Mouse (Mus musculus) CH12.LX (cell line): ENCODE measurements around the gene Ptprk.

Source experiments
- BHLHE40 ChIP-seq: IDR thresholded peaks from 2 replicates; pipeline ENCODE4 v1.6.1; 2011; ENCODE audit warnings: mild to moderate bottlenecking, low read depth, low read length, improper control_type of control experiment
- CTCF ChIP-seq, 2 experiments: IDR thresholded peaks in 1 of 2; conservative IDR thresholded peaks in 1 of 2; 2 replicates each; pipeline ENCODE4 v1.5.1; 2011 to 2012; ENCODE audit warnings: low read depth in 2 of 2, low read length in 2 of 2, improper control_type of control experiment in 1 of 2, inconsistent platforms in 1 of 2, mild to moderate bottlenecking in 1 of 2, moderate library complexity in 1 of 2
- ELF1 ChIP-seq: IDR thresholded peaks from 2 replicates; pipeline ENCODE4 v1.6.1; 2014; ENCODE audit warnings: low read depth, mild to moderate bottlenecking, inconsistent platforms, low read length, improper control_type of control experiment
- EP300 ChIP-seq: IDR thresholded peaks from 2 replicates; pipeline ENCODE4 v1.6.1; 2011; ENCODE audit warnings: low read length, improper control_type of control experiment
- HCFC1 ChIP-seq: IDR thresholded peaks from 2 replicates; pipeline ENCODE4 v1.6.1; 2012; ENCODE audit warnings: low read depth, mild to moderate bottlenecking, inconsistent platforms, low read length, improper control_type of control experiment
- JUND ChIP-seq: conservative IDR thresholded peaks from 2 replicates; pipeline ENCODE4 v1.6.1; 2011; ENCODE audit warnings: low read depth, low read length, improper control_type of control experiment
- MAFK ChIP-seq: IDR thresholded peaks from 2 replicates; pipeline ENCODE4 v1.6.1; 2011; ENCODE audit warnings: low read length, improper control_type of control experiment; ENCODE audit not compliant: insufficient replicate concordance
- MAX ChIP-seq: IDR thresholded peaks from 2 replicates; pipeline ENCODE4 v1.6.1; 2011; ENCODE audit warnings: low read length, improper control_type of control experiment
- MAZ ChIP-seq: IDR thresholded peaks from 2 replicates; pipeline ENCODE4 v1.6.1; 2012; ENCODE audit warnings: low read depth, mild to moderate bottlenecking, inconsistent platforms, low read length, improper control_type of control experiment, moderate library complexity
- MXI1 ChIP-seq: IDR thresholded peaks from 2 replicates; pipeline ENCODE4 v1.6.1; 2011; ENCODE audit warnings: mild to moderate bottlenecking, low read depth, low read length, improper control_type of control experiment
- POLR2A ChIP-seq: IDR thresholded peaks from 2 replicates; pipeline ENCODE4 v1.6.1; 2011; ENCODE audit warnings: low read depth, mild to moderate bottlenecking, improper control_type of control experiment, low read length
- POLR2AphosphoS2 ChIP-seq: IDR thresholded peaks from 2 replicates; pipeline ENCODE4 v1.6.1; 2011; ENCODE audit warnings: low read depth, low read length, improper control_type of control experiment
- ZC3H11A ChIP-seq: IDR thresholded peaks from 2 replicates; pipeline ENCODE4 v1.6.1; 2012; ENCODE audit warnings: low read depth, mild to moderate bottlenecking, inconsistent platforms, low read length, improper control_type of control experiment
- ZMIZ1 ChIP-seq: IDR thresholded peaks from 2 replicates; pipeline ENCODE4 v1.6.1; 2012; ENCODE audit warnings: low read depth, mild to moderate bottlenecking, inconsistent platforms, low read length, improper control_type of control experiment

DNA sequence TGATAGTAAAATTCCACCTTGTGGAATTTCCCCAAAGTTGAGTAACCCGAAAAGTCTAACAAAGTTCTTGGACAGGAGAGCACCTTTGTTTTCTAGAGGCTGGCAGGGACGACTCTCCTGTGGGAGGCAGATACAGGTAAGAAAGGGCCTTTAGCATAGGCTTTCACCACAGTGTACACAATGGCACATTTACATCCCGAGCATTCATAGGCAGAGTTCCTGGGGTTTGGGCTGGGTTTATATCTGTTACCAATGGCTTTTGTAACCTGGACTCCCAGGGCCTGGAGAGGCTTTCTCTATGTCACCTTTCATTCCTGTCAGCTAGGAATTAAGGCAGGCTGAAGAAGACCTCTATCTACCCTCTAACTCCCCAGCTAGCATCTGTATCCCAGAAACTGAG, 13.1 kb downstream of the Ptprk start:
- TF ChIP-seq EP300: no peak
- TF ChIP-seq CTCF (conservative IDR thresholded peaks at IDR 0.05 in 1 of 2, IDR thresholded peaks at IDR 0.05 in 1 of 2; ENCODE audit: low read depth in 2 of 2, low read length in 2 of 2): no peak
- no peak for TF ChIP-seq BHLHE40
- TF ChIP-seq POLR2A: no peak
- TF ChIP-seq MAX: no peak
- TF ChIP-seq MXI1: no peak
- TF ChIP-seq ZMIZ1: no peak
- no peak for TF ChIP-seq MAZ
- TF ChIP-seq HCFC1: no peak
- no peak for TF ChIP-seq ELF1
- TF ChIP-seq POLR2AphosphoS2: no peak
- TF ChIP-seq MAFK: no peak
- TF ChIP-seq ZC3H11A: no peak
- TF ChIP-seq JUND: no peak
